Mouse (Mus musculus): ENCODE results near the gene Pagr1a.

The Pagr1a gene

GRCm38 (mm10) chr7:127020901-127021562 is 3.9 kb upstream of the Pagr1a start, which contains the start of the genes Gm42742 and Prrt2:
Gene Gm42742 (minus strand): TSS chr7:127021097.
Gene Prrt2 (minus strand): TSS chr7:127021211.
- peak; percentile 77 for DNase-seq (ENCODE audit: low read depth, low spot score)

DNA sequence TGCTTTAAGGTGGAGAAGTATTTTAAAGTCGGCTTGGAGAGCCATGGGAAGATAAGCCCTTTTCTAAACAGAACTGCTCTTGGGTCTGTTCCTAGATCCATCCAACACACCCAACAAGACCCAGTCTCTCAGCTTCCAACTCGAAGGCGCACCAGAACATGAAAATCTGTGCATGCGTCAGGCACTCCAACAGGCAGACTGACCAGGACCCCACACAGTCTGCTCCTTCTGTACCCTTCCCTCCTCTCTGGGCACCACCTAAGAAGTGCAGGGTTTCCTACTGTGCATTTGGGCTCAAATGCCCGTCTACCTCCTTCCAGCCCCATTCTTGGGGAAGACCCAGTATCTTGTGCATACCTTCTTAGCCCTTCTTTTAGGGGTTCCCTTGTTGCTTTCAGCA is 3.3 kb upstream of the Pagr1a start:
- no peak for DNase-seq (ENCODE audit: low read depth, low spot score)

DNA sequence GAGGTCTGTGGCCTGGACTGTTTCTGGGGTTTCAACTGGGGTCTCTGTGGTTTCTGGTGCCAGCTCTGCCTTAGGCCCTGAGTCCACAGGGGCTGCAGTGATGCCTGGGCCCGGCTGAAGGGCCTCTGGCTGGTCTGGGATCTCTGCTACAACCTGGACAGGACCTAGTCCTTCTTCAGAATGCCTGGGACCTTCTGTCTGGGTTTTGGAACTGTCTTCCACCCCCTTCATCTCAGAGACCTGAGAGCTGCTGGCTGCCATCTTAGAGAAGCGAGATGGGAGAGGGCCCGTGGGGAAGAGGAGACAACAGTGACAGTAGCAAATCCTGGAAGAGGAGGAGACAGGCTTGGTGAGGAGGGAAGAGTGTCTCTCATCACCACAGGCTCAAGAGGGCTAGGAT is 2.9 kb upstream of the Pagr1a start:
- DNase-seq (ENCODE audit: low read depth, low spot score) = no peak

- no peak for DNase-seq (ENCODE audit: low read depth, low spot score)
Observed at GRCm38 (mm10) chr7:127019306-127019960, 2.3 kb upstream of the Pagr1a start.

DNA sequence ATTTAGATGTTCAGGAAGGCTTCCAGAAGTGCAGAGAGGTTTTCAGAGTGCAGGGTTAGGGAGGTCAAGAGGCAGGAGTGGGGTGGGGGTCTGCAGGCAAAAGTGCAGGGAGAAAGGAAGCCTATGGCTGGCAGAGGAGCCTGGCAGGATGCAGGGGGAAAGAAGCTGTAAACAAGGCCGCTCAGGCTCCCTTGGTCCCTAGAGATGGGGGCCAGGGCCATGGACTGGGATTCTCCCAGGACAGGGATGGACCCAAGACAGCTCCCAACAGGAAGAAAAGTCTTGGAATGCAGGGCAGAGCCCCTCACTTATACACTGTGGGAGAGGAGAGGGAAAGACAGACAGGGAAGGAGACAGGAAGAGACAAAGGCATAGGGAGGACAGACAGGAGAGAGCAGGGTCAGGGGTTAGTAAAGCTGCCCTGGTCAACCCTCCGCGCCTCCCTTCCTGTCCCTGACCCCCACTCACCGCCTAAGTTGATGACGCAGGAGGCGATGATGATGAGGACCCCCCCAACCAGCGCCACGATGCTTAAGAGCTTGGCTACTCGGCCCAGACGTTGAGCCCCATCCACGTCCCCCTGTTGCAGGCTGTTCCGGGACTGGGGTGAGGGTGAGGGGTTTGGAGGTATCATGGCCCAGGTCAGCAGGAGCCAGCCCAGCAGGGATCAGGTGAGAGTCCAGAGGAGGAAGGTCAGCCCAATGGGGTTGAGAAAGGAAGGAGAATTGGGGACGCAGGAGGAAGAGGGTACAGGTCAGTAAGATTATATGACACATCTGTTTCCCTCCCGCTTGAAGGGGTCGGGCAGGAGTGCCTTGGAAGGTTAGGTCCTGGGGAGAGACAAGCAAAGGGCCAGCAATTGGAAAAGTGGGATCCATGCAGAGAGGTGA is 1.5 kb upstream of the Pagr1a start:
- no peak for DNase-seq (ENCODE audit: low read depth, low spot score)

- no peak for DNase-seq (ENCODE audit: low read depth, low spot score)
Observed at GRCm38 (mm10) chr7:127017950-127018345, 796 bp upstream of the Pagr1a start.

DNA sequence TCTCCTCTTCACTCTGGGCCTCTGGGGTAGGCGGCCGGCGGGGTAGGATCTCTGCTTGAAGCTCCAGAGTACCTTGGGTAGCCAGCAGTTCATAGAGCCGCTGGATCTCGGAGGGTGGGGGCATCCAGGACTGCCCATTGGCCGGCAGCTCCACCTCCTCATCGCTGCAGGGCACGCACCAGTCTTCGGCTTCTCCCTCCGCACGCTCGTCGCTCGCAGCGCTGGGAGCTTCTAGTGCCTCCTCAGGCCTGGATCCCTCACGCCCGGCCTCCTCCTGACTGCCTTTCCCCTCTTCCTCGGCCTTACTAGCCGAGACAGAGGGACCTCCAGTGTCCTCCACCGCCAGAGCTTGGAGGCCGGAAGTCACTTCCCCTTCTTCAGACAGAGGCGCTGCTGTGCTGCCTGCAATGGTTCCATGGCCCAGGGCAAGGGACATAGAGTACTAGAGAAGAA is 640 bp downstream of the Pagr1a start:
- no peak for DNase-seq (ENCODE audit: low read depth, low spot score)

GRCm38 (mm10) chr7:127016481-127016485 is 869 bp downstream of the Pagr1a start, which contains the start of gene Pagr1b:
Gene Pagr1b (minus strand): TSS chr7:127016484.
- no peak for DNase-seq (ENCODE audit: low read depth, low spot score)

GRCm38 (mm10) chr7:127016081-127016480 is 1.1 kb downstream of the Pagr1a start:
- peak; percentile 38 for DNase-seq (ENCODE audit: low read depth, low spot score)

DNA sequence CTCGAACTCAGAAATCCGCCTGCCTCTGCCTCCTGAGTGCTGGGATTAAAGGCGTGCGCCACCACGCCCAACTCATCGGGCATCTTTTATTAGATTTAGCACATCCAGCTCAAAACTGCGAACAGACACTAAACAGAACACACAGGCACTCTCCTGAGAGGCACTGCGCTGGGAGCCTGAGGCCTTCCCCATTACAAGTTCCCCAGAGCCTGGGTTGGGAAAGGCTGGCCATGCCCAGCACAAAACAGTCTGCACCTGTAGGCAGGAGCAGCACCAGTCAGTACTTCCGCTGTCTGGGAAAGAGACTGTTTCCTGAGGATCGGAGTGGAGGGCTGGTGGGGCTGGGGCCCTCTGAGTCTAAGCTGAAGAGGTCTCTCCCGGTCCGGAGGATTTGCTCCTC is 2.2 kb downstream of the Pagr1a start:
- DNase-seq (ENCODE audit: low read depth, low spot score) = no peak

DNA sequence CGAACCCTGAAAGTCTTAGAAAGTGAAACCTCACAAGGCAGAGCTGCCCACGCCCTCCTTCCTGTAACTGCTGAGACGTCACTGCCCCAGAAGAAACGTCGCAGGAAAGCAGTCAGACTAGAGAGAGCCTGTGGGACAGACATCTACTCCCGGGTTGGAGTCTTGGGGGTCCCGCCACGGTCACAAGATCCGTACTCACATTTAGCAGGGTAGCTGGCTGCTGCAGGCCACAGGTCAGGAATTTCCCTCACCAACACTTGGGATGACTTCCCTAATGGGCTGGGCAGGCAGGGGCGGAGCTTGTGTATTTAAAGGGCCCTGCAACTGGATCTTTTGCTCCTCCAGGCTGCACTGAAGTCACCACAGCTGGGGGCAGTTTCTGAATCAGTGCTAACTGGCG is 2.8 kb downstream of the Pagr1a start, which contains the start of gene Mvp:
Mvp (minus strand) TSS at position 302 of the 400 bp plus-strand sequence.
- DNase-seq (ENCODE audit: low read depth, low spot score) = peak; percentile 84

GRCm38 (mm10) chr7:127013385-127013784 is 3.8 kb downstream of the Pagr1a start:
- no peak for DNase-seq (ENCODE audit: low read depth, low spot score)

GRCm38 (mm10) chr7:127012845-127013244 is 4.3 kb downstream of the Pagr1a start:
- no peak for DNase-seq (ENCODE audit: low read depth, low spot score)

GRCm38 (mm10) chr7:127012374-127012773 is 4.8 kb downstream of the Pagr1a start:
- DNase-seq (ENCODE audit: low read depth, low spot score) = no peak

GRCm38 (mm10) chr7:127011717-127012116 is 5.4 kb downstream of the Pagr1a start:
- DNase-seq (ENCODE audit: low read depth, low spot score) = no peak

DNA sequence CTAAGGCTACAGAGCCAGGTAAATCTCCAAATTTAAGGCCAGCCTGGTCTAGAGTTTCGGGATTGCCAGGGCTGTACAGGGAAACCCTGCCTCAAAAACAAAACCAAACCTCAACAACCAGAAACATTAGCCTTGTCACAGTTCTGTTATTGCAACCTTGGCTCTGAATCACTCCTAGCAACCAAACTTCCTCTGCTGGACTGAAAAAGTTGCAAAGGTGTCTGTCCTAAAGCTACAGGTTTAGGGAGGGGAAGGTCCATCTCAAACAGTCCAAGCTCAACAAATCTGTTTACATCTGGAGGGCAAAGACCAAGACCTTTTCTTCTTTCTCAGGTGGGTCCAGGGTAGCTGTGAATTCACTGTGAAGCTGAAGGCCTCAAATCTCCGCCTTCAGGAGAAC is 6.1 kb downstream of the Pagr1a start:
- no peak for DNase-seq (ENCODE audit: low read depth, low spot score)

GRCm38 (mm10) chr7:127009307-127010085 is 7.7 kb downstream of the Pagr1a start:
- DNase-seq (ENCODE audit: low read depth, low spot score) = no peak

DNA sequence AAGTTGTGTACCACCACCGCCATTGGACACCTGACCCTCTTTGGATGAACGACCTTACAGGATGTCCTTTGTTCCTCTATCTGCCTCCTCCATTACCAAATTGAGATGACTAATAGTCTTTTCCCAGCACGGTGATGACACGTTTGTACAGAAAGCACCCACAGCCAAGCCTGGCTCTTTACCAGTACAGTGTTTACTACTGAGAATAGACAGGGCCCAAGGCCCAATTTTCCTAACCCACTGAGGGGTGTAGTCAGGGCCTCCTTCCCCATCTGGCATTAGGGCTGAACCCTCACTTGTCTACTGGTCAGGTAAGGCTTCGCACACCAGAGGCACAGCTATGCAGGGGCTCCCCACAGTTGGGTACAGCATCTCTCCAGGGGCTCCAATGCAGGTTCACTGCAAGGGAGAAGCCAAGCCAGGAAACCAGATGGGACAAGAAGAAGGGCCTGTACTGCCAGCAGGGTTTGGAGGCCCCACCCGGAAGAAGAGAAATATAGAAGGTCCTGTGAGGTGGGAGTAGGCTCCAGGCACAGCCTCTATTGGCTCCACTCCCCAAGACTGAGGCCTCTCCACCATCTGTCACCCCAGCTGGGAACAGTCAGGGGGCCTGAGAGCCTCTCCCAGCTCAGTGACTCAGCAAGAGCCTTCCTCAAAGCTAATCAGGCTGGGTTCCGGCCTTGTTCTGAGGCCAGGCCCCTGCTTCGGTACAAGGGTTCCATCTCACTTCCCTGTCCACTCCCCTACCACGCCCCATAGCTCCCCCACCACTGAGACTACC is 8.7 kb downstream of the Pagr1a start:
- DNase-seq (ENCODE audit: low read depth, low spot score) = no peak

- DNase-seq (ENCODE audit: low read depth, low spot score) = no peak
Observed at GRCm38 (mm10) chr7:127007313-127008024, 9.7 kb downstream of the Pagr1a start.

DNA sequence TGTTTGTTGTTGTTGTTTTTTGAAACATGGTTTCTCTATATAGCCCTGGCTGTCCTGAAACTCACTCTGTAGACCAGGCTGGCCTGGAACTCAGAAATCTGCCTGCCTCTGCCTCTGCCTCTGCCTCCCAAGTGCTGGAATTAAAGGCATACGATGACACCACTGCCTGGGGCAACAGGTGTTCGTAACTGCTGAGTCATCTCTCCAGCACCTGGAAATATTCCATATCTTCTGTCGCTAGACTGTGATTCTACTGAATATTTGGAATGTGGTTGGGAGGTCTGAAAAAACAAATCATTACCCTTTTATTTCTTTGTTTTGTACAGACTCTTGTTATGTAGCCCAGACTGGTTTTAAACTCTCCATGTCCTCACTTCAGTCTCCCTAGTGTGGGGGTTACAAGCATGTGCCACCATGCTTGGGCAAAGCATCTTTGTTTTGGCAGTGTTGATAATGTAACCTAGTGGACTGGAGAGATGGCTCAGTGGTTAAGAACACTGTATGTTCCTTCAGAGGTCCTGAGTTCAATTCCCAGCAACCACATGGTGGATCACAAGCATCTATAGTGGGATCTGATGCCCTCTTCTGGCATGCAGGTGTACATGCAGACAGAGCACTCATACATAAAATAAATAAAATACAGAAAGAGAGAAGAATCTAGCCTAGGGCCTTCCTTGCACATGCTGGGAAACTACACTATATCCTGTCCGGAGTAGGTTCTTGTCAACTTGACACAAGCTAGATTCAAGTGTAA is 12.9 kb downstream of the Pagr1a start:
- DNase-seq (ENCODE audit: low read depth, low spot score) = peak; percentile 21

Data from CD4-positive, CD25-positive, alpha-beta regulatory T cell, adult 2 months (primary cell).